Mouse (Mus musculus) small intestine, adult 2 months (tissue): ENCODE measurements around the gene Tmc6. TPM values are rescaled to one million over a fixed set of nuclear protein-coding genes. Genes with fewer than 3 reads are reported as not detected.

Experiments
- H3K27ac ChIP-seq: fragments of 200-500 bp; 2 replicates; pipeline ENCODE4 v1.5.1; 2012; ENCODE audit warnings: low read depth, low read length, control low read depth, inconsistent platforms; ENCODE audit not compliant: insufficient read depth
- H3K27me3 ChIP-seq: fragments of 200-500 bp; 2 replicates; pipeline ENCODE4 v1.6.1; 2012; ENCODE audit warnings: mild to moderate bottlenecking, moderate library complexity, low read length, inconsistent platforms; ENCODE audit not compliant: control insufficient read depth, insufficient read depth
- H3K36me3 ChIP-seq: fragments of 200-500 bp; 2 replicates; pipeline ENCODE4 v1.6.1; 2012; ENCODE audit warnings: mild to moderate bottlenecking, low read length, control low read depth, inconsistent platforms; ENCODE audit not compliant: control insufficient read depth, insufficient read depth
- H3K4me1 ChIP-seq: fragments of 200-500 bp; 2 replicates; pipeline ENCODE4 v1.6.1; 2012; ENCODE audit warnings: low read length, inconsistent platforms, mixed read lengths; ENCODE audit not compliant: control insufficient read depth, insufficient read depth, insufficient read length
- H3K4me3 ChIP-seq: fragments of 200-500 bp; 2 replicates; pipeline ENCODE4 v1.5.1; 2012; ENCODE audit warnings: low read depth, mild to moderate bottlenecking, control low read depth, inconsistent platforms, low read length, moderate library complexity
- CTCF ChIP-seq: fragments of 200-500 bp; IDR thresholded peaks from 2 replicates; pipeline ENCODE4 v1.5.1; 2012; ENCODE audit warnings: low read depth, mild to moderate bottlenecking, control low read depth, inconsistent platforms, low read length, moderate library complexity, mixed read lengths; ENCODE audit not compliant: insufficient replicate concordance, insufficient read length; ENCODE audit errors: extremely low read depth
- POLR2A ChIP-seq: fragments of 200-500 bp; IDR thresholded peaks from 2 replicates; pipeline ENCODE4 v1.6.1; 2012; ENCODE audit warnings: low read depth, mild to moderate bottlenecking, control low read depth, inconsistent platforms, low read length, moderate library complexity
- WGBS: fragments of 180-500 bp; shearing (Covaris S2); methylation state at CpG from one replicate; pipeline ENCODE4 v1.1.7; 2018; 5-methylcytosine and 5-hydroxymethylcytosine counted together
- polyA plus RNA-seq: library from polyadenylated mRNA; depleted of rRNA; stranded (reverse); fragments of >200 nt; gene quantifications from 2 replicates; pipeline ENCODE4 v1.2.3, GENCODE M21; 2012

Gene Tmc6
- polyA plus RNA-seq, 1 experiment = 84.7 TPM

- H3K4me1 ChIP-seq = peaks cover 31% of the 10 kb centered on the region
- peaks cover 11% of the 10 kb centered on the region for H3K36me3 ChIP-seq
- no peaks in the 10 kb centered on the region for H3K27me3 ChIP-seq
- TF ChIP-seq CTCF (no peak), POLR2A (peak; percentile 26; the same call in 1 of the 2 replicates)
- WGBS = 6% methylated on average over 18 of the region's 18 CpGs
- peak overlapping the region; percentile 80 for H3K4me3 ChIP-seq
- peak overlapping the region; percentile 97 for H3K27ac ChIP-seq
Measured at GRCm38 (mm10) chr11:117781199-117781821, 688 bp downstream of the Tmc6 start.

GRCm38 (mm10) chr11:117780582-117781111, 1.4 kb downstream of the Tmc6 start:
- WGBS = 2% methylated on average over 19 of the region's 19 CpGs
- Histone ChIP-seq H3K27ac (peak overlapping the region; percentile 97), H3K4me1 (peaks cover 31% of the 10 kb centered on the region), H3K36me3 (peaks cover 17% of the 10 kb centered on the region), H3K4me3 (peak overlapping the region; percentile 80), H3K27me3 (no peaks in the 10 kb centered on the region)
- TF ChIP-seq CTCF (no peak), POLR2A (no peak)

- WGBS = under 1% methylated on average over 17 of the region's 17 CpGs
- TF ChIP-seq POLR2A = no peak
- TF ChIP-seq CTCF = no peak
- peak overlapping the region; percentile 80 for H3K4me3 ChIP-seq
Measured at GRCm38 (mm10) chr11:117780199-117780515, 1.8 kb downstream of the Tmc6 start.

GRCm38 (mm10) chr11:117779434-117780198, 2.4 kb downstream of the Tmc6 start:
- Histone ChIP-seq H3K27ac (peak overlapping the region; percentile 97), H3K4me3 (peak overlapping the region; percentile 80), H3K36me3 (peaks cover 26% of the 10 kb centered on the region), H3K27me3 (no peaks in the 10 kb centered on the region), H3K4me1 (peaks cover 31% of the 10 kb centered on the region)
- TF ChIP-seq POLR2A (peak; percentile 64; the same call in 1 of the 2 replicates), CTCF (no peak)
- 2% methylated on average over 38 of the region's 38 CpGs for WGBS

More at GRCm38 (mm10) chr11:117780199-117780515, 1.8 kb downstream of the Tmc6 start:
- H3K36me3 ChIP-seq = peaks cover 21% of the 10 kb centered on the region
- no peaks in the 10 kb centered on the region for H3K27me3 ChIP-seq
- peak overlapping the region; percentile 97 for H3K27ac ChIP-seq
- peaks cover 31% of the 10 kb centered on the region for H3K4me1 ChIP-seq

GRCm38 (mm10) chr11:117778851-117779433, 3.1 kb downstream of the Tmc6 start:
- Histone ChIP-seq H3K27ac (peak overlapping the region; percentile 97), H3K4me3 (peak overlapping the region; percentile 80), H3K4me1 (peaks cover 31% of the 10 kb centered on the region), H3K36me3 (peaks cover 32% of the 10 kb centered on the region), H3K27me3 (no peaks in the 10 kb centered on the region)
- TF ChIP-seq CTCF = no peak
- no peak for TF ChIP-seq POLR2A
- WGBS = 29% methylated on average over 12 of the region's 12 CpGs

GRCm38 (mm10) chr11:117778031-117778430, 4.0 kb downstream of the Tmc6 start:
- WGBS = 94% methylated on average over 11 of the region's 11 CpGs
- no peak overlapping the region for H3K27ac ChIP-seq
- H3K4me3 ChIP-seq = no peak overlapping the region
- no peaks in the 10 kb centered on the region for H3K27me3 ChIP-seq
- H3K4me1 ChIP-seq = peaks cover 26% of the 10 kb centered on the region
- no peak for TF ChIP-seq CTCF
- TF ChIP-seq POLR2A = no peak
- peaks cover 40% of the 10 kb centered on the region for H3K36me3 ChIP-seq

- WGBS = 84% methylated on average over 5 of the region's 5 CpGs
- TF ChIP-seq POLR2A (no peak), CTCF (no peak)
Measured at GRCm38 (mm10) chr11:117777111-117777510, 4.9 kb downstream of the Tmc6 start.

More at GRCm38 (mm10) chr11:117777111-117777510, 4.9 kb downstream of the Tmc6 start:
- Histone ChIP-seq H3K4me1 (peaks cover 24% of the 10 kb centered on the region), H3K4me3 (no peak overlapping the region), H3K27me3 (no peaks in the 10 kb centered on the region), H3K27ac (peak overlapping the region; percentile 3; the same call in 1 of the 2 replicates), H3K36me3 (peaks cover 48% of the 10 kb centered on the region)
